Mouse (Mus musculus) duodenum, adult 2 months (tissue): ENCODE data around the gene Gm13279. TPM values are rescaled to one million over a fixed set of nuclear protein-coding genes. Genes with fewer than 3 reads are reported as not detected.

Experiments
- polyA plus RNA-seq: library from polyadenylated mRNA; depleted of rRNA; stranded (reverse); fragments of >200 nt; gene quantifications from 2 replicates; pipeline ENCODE4 v1.2.3, GENCODE M21; 2012; ENCODE audit warnings: low replicate concordance; rRNA removed

Gene Gm13279
- polyA plus RNA-seq, 1 experiment = not detected

Other genes with a start within 250 kb of the Gm13279 start
- not detected in 2 replicates for gene Ifna15, start 239.2 kb upstream of the Gm13279 start, polyA plus RNA-seq
- not detected in 2 replicates for gene Ifna14, start 225.6 kb upstream of the Gm13279 start, polyA plus RNA-seq
- gene Ifna9, start 205.0 kb upstream of the Gm13279 start, polyA plus RNA-seq = not detected in 2 replicates
- gene Ifna12, start 194.0 kb upstream of the Gm13279 start, polyA plus RNA-seq = not detected in 2 replicates
- not detected in 2 replicates for gene C87499, start 163.0 kb upstream of the Gm13279 start, polyA plus RNA-seq
- not detected in 2 replicates for gene Ifna13, start 152.9 kb upstream of the Gm13279 start, polyA plus RNA-seq
- not detected in 2 replicates for gene Ifna16, start 120.5 kb upstream of the Gm13279 start, polyA plus RNA-seq
- not detected in 2 replicates for gene Ifna2, start 113.5 kb upstream of the Gm13279 start, polyA plus RNA-seq
- not detected in 2 replicates for gene Ifnab, start 106.0 kb upstream of the Gm13279 start, polyA plus RNA-seq
- 0.11 and 0.27 TPM in 2 replicates for gene Gm26566, start 75.6 kb upstream of the Gm13279 start, polyA plus RNA-seq
- gene Klhl9, start 74.9 kb upstream of the Gm13279 start, polyA plus RNA-seq = 5.4 and 7.9 TPM in 2 replicates
- not detected in 2 replicates for gene Gm13271, start 42.5 kb upstream of the Gm13279 start, polyA plus RNA-seq
- gene Gm13283, start 37.3 kb upstream of the Gm13279 start, polyA plus RNA-seq = not detected in 2 replicates
- gene Gm13290, start 23.6 kb upstream of the Gm13279 start, polyA plus RNA-seq = not detected in 2 replicates
- not detected in 2 replicates for gene Gm13289, start 20.5 kb upstream of the Gm13279 start, polyA plus RNA-seq
- not detected in 2 replicates for gene Gm13272, start 17.5 kb upstream of the Gm13279 start, polyA plus RNA-seq
- not detected in 2 replicates for gene Ifnz, start 15.3 kb upstream of the Gm13279 start, polyA plus RNA-seq
- not detected in 2 replicates for gene Gm13276, start 11.7 kb upstream of the Gm13279 start, polyA plus RNA-seq
- gene Gm13277, start 8.8 kb upstream of the Gm13279 start, polyA plus RNA-seq = not detected in 2 replicates
- gene Gm13278, start 5.8 kb upstream of the Gm13279 start, polyA plus RNA-seq = not detected in 2 replicates
- gene Gm13275, start 2.9 kb upstream of the Gm13279 start, polyA plus RNA-seq = not detected in 2 replicates
- not detected in 2 replicates for gene Gm13285, start 2.3 kb downstream of the Gm13279 start, polyA plus RNA-seq
- gene Gm13287, start 5.9 kb downstream of the Gm13279 start, polyA plus RNA-seq = 0.49 TPM in 1 of 2 replicates, not detected in the other
- not detected in 2 replicates for gene Gm13288, start 8.1 kb downstream of the Gm13279 start, polyA plus RNA-seq
- gene Ifna7, start 18.8 kb downstream of the Gm13279 start, polyA plus RNA-seq = not detected in 2 replicates
- gene Ifna11, start 22.6 kb downstream of the Gm13279 start, polyA plus RNA-seq = not detected in 2 replicates
- not detected in 2 replicates for gene Ifna6, start 30.0 kb downstream of the Gm13279 start, polyA plus RNA-seq
- gene Ifna5, start 38.1 kb downstream of the Gm13279 start, polyA plus RNA-seq = not detected in 2 replicates
- not detected in 2 replicates for gene Ifna4, start 44.5 kb downstream of the Gm13279 start, polyA plus RNA-seq
- gene Ifna1, start 52.7 kb downstream of the Gm13279 start, polyA plus RNA-seq = not detected in 2 replicates
- 0.21 TPM in 1 of 2 replicates, not detected in the other for gene Ifne, start 82.8 kb downstream of the Gm13279 start, polyA plus RNA-seq